Mouse (Mus musculus) midbrain, embryonic 16.5 days (tissue): ENCODE measurements around the gene Comp. TPM values are rescaled to one million over a fixed set of nuclear protein-coding genes. Genes with fewer than 3 reads are reported as not detected.

Source experiments
- ATAC-seq: fragments of 200-750 bp; cut with Nextera tagmentation; 2 replicates; pipeline ENCODE4 v1.8.0; 2017; ENCODE audit warnings: moderate TSS enrichment
- H3K27ac ChIP-seq: fragments of 300-500 bp; sonication (generic); 2 replicates; pipeline ENCODE4 v1.5.1; 2014; ENCODE audit warnings: mild to moderate bottlenecking, low read length, mixed read lengths
- H3K27me3 ChIP-seq: fragments of 300-500 bp; sonication (generic); 2 replicates; pipeline ENCODE4 v1.6.1; 2014; ENCODE audit warnings: low read depth, low read length, mixed read lengths; ENCODE audit not compliant: control insufficient read depth, insufficient read depth
- H3K36me3 ChIP-seq: fragments of 300-500 bp; sonication (generic); 2 replicates; pipeline ENCODE4 v1.6.1; 2014; ENCODE audit warnings: mild to moderate bottlenecking, low read length, moderate library complexity, mixed read lengths; ENCODE audit not compliant: control insufficient read depth, insufficient read depth
- H3K4me1 ChIP-seq: fragments of 300-500 bp; sonication (generic); 2 replicates; pipeline ENCODE4 v1.6.1; 2014; ENCODE audit warnings: mild to moderate bottlenecking, low read length, mixed read lengths; ENCODE audit not compliant: control insufficient read depth, insufficient read depth
- H3K4me2 ChIP-seq: fragments of 300-500 bp; sonication (generic); 2 replicates; pipeline ENCODE4 v1.6.1; 2014; ENCODE audit warnings: mild to moderate bottlenecking, low read length, mixed read lengths
- H3K4me3 ChIP-seq: fragments of 300-500 bp; sonication (generic); 2 replicates; pipeline ENCODE4 v1.5.1; 2014; ENCODE audit warnings: low read depth, mild to moderate bottlenecking, low read length, moderate library complexity, mixed read lengths
- H3K9ac ChIP-seq: fragments of 300-500 bp; sonication (generic); 2 replicates; pipeline ENCODE4 v1.6.1; 2014; ENCODE audit warnings: low read depth, low read length, mixed read lengths
- H3K9me3 ChIP-seq: fragments of 300-500 bp; sonication (generic); replicated peaks from 2 replicates; pipeline ENCODE4 v1.6.1; 2014; ENCODE audit warnings: mild to moderate bottlenecking, low read length, mixed read lengths; ENCODE audit not compliant: control insufficient read depth, poor library complexity, severe bottlenecking
- WGBS: fragments of 180-500 bp; shearing (Covaris S2); extraction: QIAGEN DNeasy Blood & Tissue Kit; methylation state at CpG from one replicate; pipeline ENCODE4 v1.1.7; 2014; 5-methylcytosine and 5-hydroxymethylcytosine counted together
- polyA plus RNA-seq: library from polyadenylated mRNA; unstranded; fragments of >200 nt; fragmentation: Nextera tagmentation; extraction: Ambion mirVana; gene quantifications from 2 replicates; pipeline ENCODE4 v1.2.1, GENCODE M21; 2015

Comp gene
- 0.36 and 0.47 TPM in 2 replicates for polyA plus RNA-seq

DNA sequence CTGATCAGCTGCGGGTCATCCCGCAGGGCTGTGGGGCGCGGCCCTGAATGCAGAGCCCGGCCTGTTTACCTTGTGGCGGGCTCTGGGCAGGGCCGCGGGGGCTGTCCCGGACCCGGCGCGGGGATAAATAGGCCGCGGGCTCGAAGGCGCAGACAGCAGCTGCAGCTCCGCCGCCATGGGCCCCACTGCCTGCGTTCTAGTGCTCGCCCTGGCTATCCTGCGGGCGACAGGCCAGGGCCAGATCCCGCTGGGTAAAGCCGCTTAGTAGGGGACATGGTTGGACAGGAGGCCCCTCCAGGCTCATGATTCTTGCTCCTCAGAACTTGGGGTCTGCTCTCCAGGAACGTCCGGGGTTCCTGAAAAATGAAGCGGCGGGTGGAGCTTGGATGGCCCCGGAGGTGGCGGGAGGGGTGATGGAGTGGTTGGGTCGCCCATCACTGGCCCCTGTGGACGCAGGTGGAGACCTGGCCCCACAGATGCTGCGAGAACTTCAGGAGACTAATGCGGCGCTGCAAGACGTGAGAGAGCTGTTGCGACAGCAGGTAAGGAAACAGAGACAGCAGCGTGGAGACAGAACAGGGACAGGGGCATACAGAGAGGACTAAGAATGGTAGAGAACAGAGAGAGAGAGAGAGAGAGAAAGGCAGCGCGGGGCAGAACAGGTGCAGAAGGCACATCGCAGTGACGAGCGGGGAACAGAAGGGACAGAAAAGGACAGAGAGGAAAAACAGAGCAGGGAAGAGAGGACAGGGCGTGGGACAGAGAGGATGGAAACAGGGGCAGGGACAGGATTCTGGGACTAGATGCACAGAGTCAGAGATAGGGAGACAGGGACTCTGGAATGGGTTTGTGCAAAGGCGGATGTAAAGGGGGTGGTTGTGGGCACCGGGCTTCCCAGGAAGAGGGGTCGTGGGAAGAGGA, at the start of gene Comp:
Comp (plus strand) TSS at position 162 of the 921 bp plus-strand sequence.
- H3K36me3 ChIP-seq: no peaks in the 10 kb centered on the region
- no peaks in the 10 kb centered on the region for H3K9me3 ChIP-seq
- H3K4me1 ChIP-seq: peaks cover 15% of the 10 kb centered on the region
- 2% methylated on average over 47 of the region's 47 CpGs for WGBS
- H3K27ac ChIP-seq: no peak within 1 kb of the TSS
- peak within 1 kb of the TSS; percentile 32 for H3K4me3 ChIP-seq
- no peak within 1 kb of the TSS for H3K9ac ChIP-seq
- no peak for ATAC-seq
- peak within 1 kb of the TSS; percentile 51 for H3K4me2 ChIP-seq
- peaks cover 65% of the 10 kb centered on the region for H3K27me3 ChIP-seq

DNA sequence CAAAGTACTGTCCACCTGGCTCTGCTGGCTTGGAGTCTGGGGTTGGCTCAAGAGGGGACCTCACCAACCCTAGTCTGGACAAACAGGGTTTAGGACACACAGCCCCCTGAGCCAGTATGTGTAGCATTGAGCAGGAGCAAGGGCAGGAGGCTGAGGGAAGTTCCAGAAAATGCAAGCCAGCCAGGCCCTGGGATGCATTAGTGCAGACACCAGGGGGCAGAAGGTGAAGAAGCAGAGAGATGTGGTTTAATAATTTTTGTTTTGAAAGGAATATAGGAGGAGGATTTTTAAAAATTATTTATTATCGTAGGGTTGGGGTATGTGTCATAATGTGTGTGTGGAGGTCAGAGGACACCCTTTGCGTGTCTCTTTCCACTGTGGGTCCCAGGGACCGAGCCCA, 49.6 kb upstream of the Comp start:
- H3K4me3 ChIP-seq: no peak overlapping the region
- H3K9me3 ChIP-seq: no peaks in the 10 kb centered on the region
- 99% methylated on average over 3 of the region's 3 CpGs for WGBS
- H3K36me3 ChIP-seq: peaks cover 16% of the 10 kb centered on the region
- no peak overlapping the region for H3K27ac ChIP-seq
- no peak overlapping the region for H3K9ac ChIP-seq
- no peaks in the 10 kb centered on the region for H3K27me3 ChIP-seq
- H3K4me2 ChIP-seq: no peak overlapping the region
- no peak for ATAC-seq
- H3K4me1 ChIP-seq: no peaks in the 10 kb centered on the region

DNA sequence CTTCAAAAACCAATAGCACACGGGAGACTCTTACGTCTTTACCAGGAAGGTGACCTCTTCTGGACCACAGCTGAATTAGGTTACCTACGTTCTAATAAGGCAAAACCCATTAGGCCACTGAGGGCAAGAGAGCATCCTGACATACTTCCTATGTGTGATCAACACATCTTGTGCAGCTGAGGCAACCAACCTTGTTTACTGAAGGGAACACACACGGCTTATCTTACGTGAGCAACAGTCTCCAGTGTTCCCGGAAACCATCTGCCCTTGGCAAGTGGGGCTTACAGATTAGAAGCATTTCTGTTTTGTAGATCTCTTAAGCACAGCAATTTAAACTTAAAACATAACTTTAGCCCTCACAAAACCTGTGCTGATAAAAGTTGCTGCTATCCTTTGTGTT, 45.8 kb upstream of the Comp start:
- ATAC-seq: no peak
- no peak overlapping the region for H3K9ac ChIP-seq
- H3K27ac ChIP-seq: no peak overlapping the region
- no peaks in the 10 kb centered on the region for H3K27me3 ChIP-seq
- peaks cover 10% of the 10 kb centered on the region for H3K4me1 ChIP-seq
- no peak overlapping the region for H3K4me3 ChIP-seq
- no peaks in the 10 kb centered on the region for H3K9me3 ChIP-seq
- no peak overlapping the region for H3K4me2 ChIP-seq
- peaks cover 29% of the 10 kb centered on the region for H3K36me3 ChIP-seq
- 97% methylated on average over 6 of the region's 6 CpGs for WGBS

DNA sequence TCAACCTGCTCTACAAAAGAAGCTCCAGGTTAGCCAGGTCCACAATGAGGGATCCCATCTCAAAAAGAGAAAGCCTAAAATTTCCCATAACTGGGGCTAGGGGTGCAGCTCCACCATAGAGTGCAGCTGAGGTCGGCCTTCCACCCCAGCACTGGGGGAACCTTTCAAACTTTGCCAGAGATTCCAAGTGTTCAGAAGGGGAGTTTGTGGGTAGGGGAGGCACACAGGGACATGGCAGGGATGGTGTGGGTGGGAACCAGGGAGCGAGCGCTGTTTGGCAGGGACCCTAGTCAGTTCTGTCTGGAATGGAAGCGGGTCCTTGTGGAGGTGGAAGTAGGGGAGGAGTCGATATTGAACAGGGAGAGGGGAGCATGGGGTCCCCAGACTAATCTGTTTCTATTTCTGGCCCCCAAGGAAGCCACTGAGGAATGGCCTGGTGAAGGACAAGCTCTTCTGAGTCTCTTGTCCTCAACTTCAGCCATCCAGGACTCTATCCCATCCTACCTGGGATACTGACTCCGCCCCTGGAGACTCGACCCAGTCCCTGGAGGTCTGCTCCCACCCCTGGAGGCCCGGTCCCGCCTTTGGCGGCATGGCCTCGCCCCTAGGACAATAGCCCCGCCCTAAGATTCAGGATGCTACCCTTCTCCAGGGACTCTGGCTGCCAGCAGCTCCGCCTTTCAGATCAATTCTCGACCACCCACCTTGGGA, 44.1 kb upstream of the Comp start, which contains the start of gene Gdf1:
Gdf1 (plus strand) TSS at position 694 of the 711 bp plus-strand sequence.
- no peak within 1 kb of the TSS for H3K4me3 ChIP-seq
- 26% methylated on average over 14 of the region's 14 CpGs for WGBS
- H3K9ac ChIP-seq: 0 out of 2 replicates have a peak within 1 kb of the TSS, but pooled peaks have one; percentile 46
- H3K27me3 ChIP-seq: no peaks in the 10 kb centered on the region
- no peaks in the 10 kb centered on the region for H3K9me3 ChIP-seq
- H3K4me1 ChIP-seq: peaks cover 10% of the 10 kb centered on the region
- H3K27ac ChIP-seq: 0 out of 2 replicates have a peak within 1 kb of the TSS, but pooled peaks have one; percentile 28
- H3K36me3 ChIP-seq: peaks cover 47% of the 10 kb centered on the region
- H3K4me2 ChIP-seq: no peak within 1 kb of the TSS; the same call in 1 of the 2 replicates
- ATAC-seq: no peak

DNA sequence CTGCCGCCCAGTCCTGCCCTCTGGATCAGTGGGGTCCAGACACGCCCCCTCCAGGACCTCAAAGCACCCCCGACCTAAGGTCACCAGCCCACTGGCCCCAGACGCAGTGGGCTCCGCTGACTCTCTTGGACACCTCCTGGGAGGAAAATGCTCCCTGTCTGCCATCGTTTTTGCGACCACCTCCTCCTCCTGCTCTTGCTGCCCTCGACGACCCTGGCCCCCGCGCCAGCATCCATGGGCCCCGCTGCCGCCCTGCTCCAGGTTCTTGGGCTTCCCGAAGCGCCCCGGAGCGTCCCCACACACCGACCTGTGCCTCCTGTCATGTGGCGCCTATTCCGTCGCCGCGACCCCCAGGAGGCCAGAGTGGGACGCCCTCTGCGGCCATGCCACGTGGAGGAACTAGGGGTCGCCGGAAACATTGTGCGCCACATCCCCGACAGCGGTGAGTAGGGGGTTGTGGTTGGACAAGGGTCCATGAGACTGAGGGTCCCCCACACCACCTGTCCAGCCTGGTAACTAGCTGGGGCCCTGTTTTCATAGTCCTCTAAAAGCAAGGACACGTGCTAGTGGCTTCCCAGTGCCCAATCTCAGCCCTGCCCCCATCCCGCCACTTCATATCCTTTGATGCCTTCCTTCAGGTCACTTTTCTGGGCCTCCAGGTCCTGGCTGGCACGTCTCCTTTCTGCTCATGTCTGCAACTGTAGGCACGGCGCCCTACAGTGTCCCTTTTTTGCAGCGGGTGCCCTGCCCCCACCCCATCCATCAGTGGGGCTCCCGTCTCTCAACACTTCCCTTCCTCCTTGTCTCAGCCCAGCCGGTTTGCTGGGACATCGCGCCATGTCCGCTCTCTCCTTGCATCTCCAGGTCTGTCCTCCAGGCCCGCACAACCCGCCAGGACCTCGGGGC, 43.3 kb upstream of the Comp start:
- 0 out of 2 replicates have a peak overlapping the region, but pooled peaks have one; percentile 28 for H3K27ac ChIP-seq
- H3K36me3 ChIP-seq: peaks cover 52% of the 10 kb centered on the region
- ATAC-seq: peak; percentile 2; the same call in 1 of the 2 replicates
- no peak overlapping the region for H3K4me3 ChIP-seq
- no peaks in the 10 kb centered on the region for H3K27me3 ChIP-seq
- no peaks in the 10 kb centered on the region for H3K9me3 ChIP-seq
- no peak overlapping the region; the same call in 1 of the 2 replicates for H3K4me2 ChIP-seq
- 11% methylated on average over 41 of the region's 45 CpGs for WGBS
- 0 out of 2 replicates have a peak overlapping the region, but pooled peaks have one; percentile 46 for H3K9ac ChIP-seq
- H3K4me1 ChIP-seq: peaks cover 10% of the 10 kb centered on the region

DNA sequence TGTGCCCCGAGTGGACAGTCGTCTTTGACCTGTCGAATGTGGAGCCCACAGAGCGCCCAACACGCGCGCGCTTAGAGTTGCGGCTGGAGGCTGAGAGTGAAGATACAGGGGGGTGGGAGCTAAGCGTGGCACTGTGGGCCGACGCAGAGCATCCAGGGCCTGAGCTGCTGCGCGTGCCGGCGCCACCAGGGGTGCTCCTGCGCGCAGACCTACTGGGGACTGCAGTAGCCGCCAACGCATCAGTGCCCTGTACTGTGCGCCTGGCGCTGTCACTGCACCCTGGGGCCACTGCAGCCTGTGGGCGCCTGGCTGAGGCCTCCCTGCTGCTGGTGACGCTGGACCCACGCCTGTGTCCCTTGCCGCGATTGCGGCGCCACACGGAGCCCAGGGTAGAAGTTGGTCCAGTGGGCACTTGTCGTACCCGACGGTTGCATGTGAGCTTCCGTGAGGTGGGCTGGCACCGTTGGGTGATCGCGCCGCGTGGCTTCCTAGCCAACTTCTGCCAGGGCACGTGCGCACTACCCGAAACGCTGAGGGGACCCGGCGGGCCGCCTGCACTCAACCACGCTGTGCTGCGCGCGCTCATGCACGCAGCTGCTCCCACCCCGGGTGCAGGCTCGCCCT, 42.5 kb upstream of the Comp start:
- H3K4me2 ChIP-seq: no peak overlapping the region; the same call in 1 of the 2 replicates
- whole genome bisulfite sequencing: 21% methylated on average over 52 of the region's 53 CpGs
- no peaks in the 10 kb centered on the region for H3K27me3 ChIP-seq
- no peaks in the 10 kb centered on the region for H3K9me3 ChIP-seq
- 0 out of 2 replicates have a peak overlapping the region, but pooled peaks have one; percentile 14 for H3K9ac ChIP-seq
- H3K4me1 ChIP-seq: peaks cover 10% of the 10 kb centered on the region
- H3K4me3 ChIP-seq: no peak overlapping the region
- peaks cover 58% of the 10 kb centered on the region for H3K36me3 ChIP-seq
- ATAC-seq: peak; percentile 79
- H3K27ac ChIP-seq: 0 out of 2 replicates have a peak overlapping the region, but pooled peaks have one; percentile 28

DNA sequence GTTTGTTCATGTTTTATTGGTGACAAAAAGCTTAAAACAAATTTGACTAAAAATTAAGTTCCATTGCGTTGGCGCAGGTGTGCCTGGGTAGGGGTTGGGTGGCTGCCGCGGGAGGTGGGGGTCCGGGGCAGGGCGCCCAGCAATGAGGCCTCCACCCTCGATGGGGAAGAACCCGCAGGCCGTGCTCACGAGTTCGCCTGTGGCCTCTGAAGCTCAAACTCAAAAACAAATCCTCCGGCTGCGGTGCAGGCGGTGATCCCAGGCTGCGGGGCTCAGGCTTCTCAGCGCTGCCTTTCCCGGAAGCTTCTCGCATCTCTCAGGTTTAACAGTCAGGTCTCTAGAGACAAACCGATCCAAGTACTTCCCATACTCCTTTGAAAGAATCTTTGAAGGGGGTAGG, 41.8 kb upstream of the Comp start:
- peaks cover 10% of the 10 kb centered on the region for H3K4me1 ChIP-seq
- H3K36me3 ChIP-seq: peaks cover 60% of the 10 kb centered on the region
- no peak for ATAC-seq
- H3K4me2 ChIP-seq: no peak overlapping the region
- H3K27ac ChIP-seq: 0 out of 2 replicates have a peak overlapping the region, but pooled peaks have one; percentile 39
- 56% methylated on average over 19 of the region's 19 CpGs for WGBS
- no peaks in the 10 kb centered on the region for H3K27me3 ChIP-seq
- no peaks in the 10 kb centered on the region for H3K9me3 ChIP-seq
- H3K9ac ChIP-seq: peak overlapping the region; percentile 45; the same call in 1 of the 2 replicates
- no peak overlapping the region for H3K4me3 ChIP-seq
